ENCODE assay signal across 30 mouse cellular contexts in genomic region chr7:44532918-44533745, GRCm38 (mm10). TPM values are rescaled to one million over a fixed set of nuclear protein-coding genes. Genes with fewer than 3 reads are reported as not detected.
DNase-seq lines count a peak whose midpoint lies in the region; ATAC-seq and TF ChIP-seq lines count a peak whose summit lies in the region.
"Had no signal": no experiment of that assay in that cellular context is flagged by ENCODE, and none has a peak within 500 bp of the region (broad histone marks: within the 10 kb centered on the region; RNA-seq: fewer than 3 reads in every experiment).

No protein-coding gene starts in this region.

- H3K4me3 ChIP-seq in liver, postnatal 0 days (ENCODE audit: low read depth, low read length) = no peak overlapping the region
- peak overlapping the region; percentile 59 for H3K4me3 ChIP-seq in E14TG2a.4 (replicated peaks; ENCODE audit: low read length)
- H3K4me3 ChIP-seq: embryonic facial prominence, embryonic 15.5 days; heart, embryonic 13.5 days; hindbrain, embryonic 12.5 days; limb, embryonic 15.5 days; liver, embryonic 15.5 days; midbrain, embryonic 15.5 days; neural tube, embryonic 13.5 days had no signal

- 0 out of 2 replicates have a peak overlapping the region, but pooled peaks have one; percentile 1 for H3K4me2 ChIP-seq in liver, postnatal 0 days (ENCODE audit: low read depth, low read length)
- H3K4me2 ChIP-seq: embryonic facial prominence, embryonic 15.5 days; heart, embryonic 13.5 days; hindbrain, embryonic 12.5 days; limb, embryonic 15.5 days; liver, embryonic 15.5 days; midbrain, embryonic 15.5 days; neural tube, embryonic 13.5 days had no signal

- peaks cover 28% of the 10 kb centered on the region for H3K36me3 ChIP-seq in liver, postnatal 0 days (replicated peaks; ENCODE audit: insufficient read depth, low read length)
- H3K36me3 ChIP-seq in E14TG2a.4 (ENCODE audit: insufficient read depth, low read length) = peaks cover 64% of the 10 kb centered on the region
- H3K36me3 ChIP-seq: midbrain, embryonic 15.5 days had no signal

- TF ChIP-seq EP300 in liver, postnatal 0 days (IDR thresholded peaks at IDR 0.05; ENCODE audit: low read depth) = no peak

- no peaks in the 10 kb centered on the region for H3K9me3 ChIP-seq in liver, postnatal 0 days (ENCODE audit: low read length)
- H3K9me3 ChIP-seq in E14TG2a.4 (ENCODE audit: low read length) = no peaks in the 10 kb centered on the region
- H3K9me3 ChIP-seq: embryonic facial prominence, embryonic 15.5 days; G1E; heart, embryonic 13.5 days; hindbrain, embryonic 12.5 days; limb, embryonic 15.5 days; liver, embryonic 15.5 days; midbrain, embryonic 15.5 days; neural tube, embryonic 13.5 days had no signal

- TF ChIP-seq CTCF in liver, postnatal 0 days (IDR thresholded peaks at IDR 0.05; ENCODE audit: low read depth) = no peak
- no peak for TF ChIP-seq CTCF in E14TG2a.4 (conservative IDR thresholded peaks at IDR 0.05; ENCODE audit: low read length)

- peak overlapping the region; percentile 58; the same call in 1 of the 2 replicates for H3K27ac ChIP-seq in liver, postnatal 0 days (ENCODE audit: low read depth)
- H3K27ac ChIP-seq: embryonic facial prominence, embryonic 15.5 days; heart, embryonic 13.5 days; hindbrain, embryonic 12.5 days; limb, embryonic 15.5 days; liver, embryonic 15.5 days; midbrain, embryonic 15.5 days; neural tube, embryonic 13.5 days had no signal

- peak; percentile 61 for DNase-seq in liver, postnatal 0 days
- no peak for DNase-seq in liver
- peak; percentile 60 to 63 for DNase-seq in B cell, adult 2 months
- DNase-seq in spleen, postnatal 36 days (ENCODE audit: low spot score in 2 of 2) = peak; percentile 83 to 85
- DNase-seq in yolk sac, embryonic 10.5 days (ENCODE audit: low spot score) = no peak
- DNase-seq in heart, postnatal 14 days = no peak
- DNase-seq: adrenal gland, postnatal 36 days; cerebellum, adult 11-12 months; cerebellum, postnatal 36 days; embryo, embryonic 11 days; kidney, adult 8-10 months; kidney, postnatal 14 days; left cerebral cortex, postnatal 4 days; lung, postnatal 4 days; right cerebral cortex, adult 18-20 months had no signal

- H3K9ac ChIP-seq in liver, postnatal 0 days (replicated peaks) = no peak overlapping the region
- H3K9ac ChIP-seq: embryonic facial prominence, embryonic 15.5 days; heart, embryonic 13.5 days; hindbrain, embryonic 12.5 days; limb, embryonic 15.5 days; liver, embryonic 15.5 days; midbrain, embryonic 15.5 days; neural tube, embryonic 13.5 days had no signal

- intact Hi-C loops in heart, postnatal 14 days (cut with DNase I) = no loop called here

- no peak for ATAC-seq in liver, postnatal 0 days
- ATAC-seq: forebrain, embryonic 14.5 days; midbrain, embryonic 15.5 days; Patski had no signal

- H3K4me1 ChIP-seq in liver, postnatal 0 days (ENCODE audit: insufficient read depth) = 0 out of 2 replicates have a peak, but pooled peaks cover under 1% of the 10 kb centered on the region
- peaks cover 100% of the 10 kb centered on the region for H3K4me1 ChIP-seq in E14TG2a.4 (replicated peaks; ENCODE audit: low read depth, low read length)

- WGBS in liver, postnatal 0 days (ENCODE audit: insufficient replicate concordance) = 78% methylated on average over 29 of the region's 29 CpGs

- 0 out of 2 replicates have a peak, but pooled peaks cover 7% of the 10 kb centered on the region for H3K27me3 ChIP-seq in liver, postnatal 0 days (ENCODE audit: insufficient read depth, low read length)
- H3K27me3 ChIP-seq in E14TG2a.4 (ENCODE audit: insufficient read depth, low read length) = peaks cover 8% of the 10 kb centered on the region; the same call in 1 of the 2 replicates
- H3K27me3 ChIP-seq: Patski had no signal

RNA-seq across cellular contexts. Expression of gene Spib, which starts 1.3 kb away (rescaled TPM):
- polyA plus RNA-seq in liver, postnatal 0 days (2015; fragmentation: Nextera tagmentation; extraction: Ambion mirVana) = 9.5 and 10.1 TPM in 2 replicates
- total RNA-seq in heart, postnatal 14 days (2021) = 1 to 10 TPM in 1 of 2 experiments, under 1 TPM in 1; 0.65 to 1.1 TPM
- total RNA-seq: G1E; gastrocnemius, adult 8-10 months; granulocyte monocyte progenitor cell, adult 5-6 weeks; layer of hippocampus, adult 18-20 months; layer of hippocampus, postnatal 14 days had no signal
- polyA plus RNA-seq: forebrain, embryonic 14.5 days; G1E had no signal

RNA-seq across cellular contexts. Expression of gene Mybpc2, which starts 8.7 kb away (rescaled TPM):
- 0.35 and 2.7 TPM in 2 replicates for polyA plus RNA-seq in liver, postnatal 0 days (2015; fragmentation: Nextera tagmentation; extraction: Ambion mirVana)
- 10 to 100 TPM; 10.5 to 16.8 TPM for total RNA-seq in heart, postnatal 14 days (2021)
- total RNA-seq: adrenal gland, postnatal 36 days; granulocyte monocyte progenitor cell, adult 5-6 weeks had no signal
- polyA plus RNA-seq: G1E had no signal

RNA-seq across cellular contexts. Expression of gene Pold1, which starts 15.5 kb away (rescaled TPM):
- polyA plus RNA-seq in liver, postnatal 0 days (2015; fragmentation: Nextera tagmentation; extraction: Ambion mirVana) = 18.9 and 25.1 TPM in 2 replicates
- total RNA-seq in heart, postnatal 14 days (2021) = 10 to 100 TPM; 14.5 to 16.0 TPM

RNA-seq across cellular contexts. Expression of gene Nr1h2, which starts 20.6 kb away (rescaled TPM):
- polyA plus RNA-seq in liver, postnatal 0 days (2015; fragmentation: Nextera tagmentation; extraction: Ambion mirVana) = 33.6 and 33.9 TPM in 2 replicates
- total RNA-seq in heart, postnatal 14 days (2021) = 10 to 100 TPM; 49.1 to 53.5 TPM

RNA-seq across cellular contexts. Expression of gene Fam71e1, which starts 36.8 kb away (rescaled TPM):
- polyA plus RNA-seq in liver, postnatal 0 days (2015; fragmentation: Nextera tagmentation; extraction: Ambion mirVana) = 3.3 and 4.1 TPM in 2 replicates
- total RNA-seq in heart, postnatal 14 days (2021) = 1 to 10 TPM; 5.3 to 6.5 TPM

Comparison
In these comparisons a context has a peak if more than half of its experiments do, and no peak if none do; other contexts are left out.
1. DNase-seq: peak in liver, postnatal 0 days (single experiment), B cell, adult 2 months (2 of 2) and spleen, postnatal 36 days (2 of 2); none in liver (single experiment), yolk sac, embryonic 10.5 days (single experiment) and heart, postnatal 14 days (0 of 2).